8 mouse cellular contexts compared by ENCODE assay signal in genomic region chr11:80428381-80429008, GRCm38 (mm10). TPM values are rescaled to one million over a fixed set of nuclear protein-coding genes. Genes with fewer than 3 reads are reported as not detected.
A peak's percentile ranks its signal among the peaks of the same experiment; 100 is the strongest.
DNase-seq lines count a peak whose midpoint lies in the region; ATAC-seq and TF ChIP-seq lines count a peak whose summit lies in the region.

Psmd11 (plus strand) TSS chr11:80428615.

- peaks cover 17% of the 10 kb centered on the region for H3K36me3 ChIP-seq in embryonic facial prominence, embryonic 13.5 days
- H3K36me3 ChIP-seq in kidney, adult 2 months (ENCODE audit: control insufficient read depth, insufficient read depth, low read length): no peaks in the 10 kb centered on the region
- peaks cover 20% of the 10 kb centered on the region for H3K36me3 ChIP-seq in limb, embryonic 12.5 days
- H3K36me3 ChIP-seq in midbrain, embryonic 15.5 days (replicated peaks): peaks cover 16% of the 10 kb centered on the region
- peaks cover 6% of the 10 kb centered on the region for H3K36me3 ChIP-seq in spleen, adult 2 months (ENCODE audit: control insufficient read depth, insufficient read depth, low read length)

- H3K4me3 ChIP-seq in embryonic facial prominence, embryonic 13.5 days: peak within 1 kb of the TSS; percentile 99
- peak within 1 kb of the TSS; percentile 93 for H3K4me3 ChIP-seq in kidney, adult 2 months (ENCODE audit: insufficient read depth, low read depth, low read length)
- peak within 1 kb of the TSS; percentile 99 for H3K4me3 ChIP-seq in limb, embryonic 12.5 days (replicated peaks)
- H3K4me3 ChIP-seq in midbrain, embryonic 15.5 days: peak within 1 kb of the TSS; percentile 96
- peak within 1 kb of the TSS; percentile 94 for H3K4me3 ChIP-seq in spleen, adult 2 months (ENCODE audit: extremely low read depth, insufficient read depth, insufficient read length)

- DNase-seq in 3134 (ENCODE audit: extremely low read depth, insufficient read length, low spot score): peak; percentile 95
- DNase-seq in adrenal gland, postnatal 36 days: peak; percentile 96 to 98
- peak; percentile 96 to 98 for DNase-seq in heart, adult 18-20 months
- peak; percentile 97 for DNase-seq in kidney, adult 2 months
- DNase-seq in spleen, adult 2 months (ENCODE audit: low read depth in 1 of 2, low spot score in 2 of 2): peak; percentile 91 to 95

- peak; percentile 78 for TF ChIP-seq CTCF in kidney, adult 2 months (conservative IDR thresholded peaks at IDR 0.05; ENCODE audit: insufficient read depth, insufficient read length, low read depth, low read length)
- TF ChIP-seq CTCF in spleen, adult 2 months (IDR thresholded peaks at IDR 0.05; ENCODE audit: extremely low read depth, insufficient read depth, insufficient read length, insufficient replicate concordance): peak; percentile 66; the same call in 1 of the 2 replicates

- no peaks in the 10 kb centered on the region for H3K9me3 ChIP-seq in embryonic facial prominence, embryonic 13.5 days
- no peaks in the 10 kb centered on the region for H3K9me3 ChIP-seq in limb, embryonic 12.5 days
- no peaks in the 10 kb centered on the region for H3K9me3 ChIP-seq in midbrain, embryonic 15.5 days

- TF ChIP-seq POLR2A in kidney, adult 2 months (IDR thresholded peaks at IDR 0.05; ENCODE audit: low read depth, low read length): peak; percentile 73
- peak; percentile 64 for TF ChIP-seq POLR2A in spleen, adult 2 months (IDR thresholded peaks at IDR 0.05; ENCODE audit: low read depth, low read length)

- under 1% methylated on average over 58 of the region's 58 CpGs for WGBS in embryonic facial prominence, embryonic 13.5 days
- WGBS in kidney, adult 2 months: under 1% methylated on average over 58 of the region's 58 CpGs
- WGBS in limb, embryonic 12.5 days: under 1% methylated on average over 58 of the region's 58 CpGs
- under 1% methylated on average over 58 of the region's 58 CpGs for WGBS in midbrain, embryonic 15.5 days
- WGBS in spleen, adult 2 months: under 1% methylated on average over 57 of the region's 58 CpGs

- peak; percentile 99 for ATAC-seq in embryonic facial prominence, embryonic 13.5 days (ENCODE audit: insufficient number of reproducible peaks, insufficient read depth, low FRiP score, low TSS enrichment, low read depth)
- peak; percentile 95 for ATAC-seq in limb, embryonic 12.5 days (ENCODE audit: insufficient number of reproducible peaks, insufficient read depth, low FRiP score, low TSS enrichment, low read depth)
- ATAC-seq in midbrain, embryonic 15.5 days (replicated peaks): peak; percentile 99

- peak within 1 kb of the TSS; percentile 78 for H3K4me2 ChIP-seq in embryonic facial prominence, embryonic 13.5 days
- peak within 1 kb of the TSS; percentile 81 for H3K4me2 ChIP-seq in limb, embryonic 12.5 days
- peak within 1 kb of the TSS; percentile 76 for H3K4me2 ChIP-seq in midbrain, embryonic 15.5 days

- peak within 1 kb of the TSS; percentile 90 for H3K27ac ChIP-seq in embryonic facial prominence, embryonic 13.5 days
- peak within 1 kb of the TSS; percentile 75 for H3K27ac ChIP-seq in kidney, adult 2 months (ENCODE audit: insufficient read depth, low read depth, low read length)
- H3K27ac ChIP-seq in limb, embryonic 12.5 days: peak within 1 kb of the TSS; percentile 89
- H3K27ac ChIP-seq in midbrain, embryonic 15.5 days: peak within 1 kb of the TSS; percentile 90
- peak within 1 kb of the TSS; percentile 73 for H3K27ac ChIP-seq in spleen, adult 2 months (ENCODE audit: insufficient read depth, low read length)

- no peaks in the 10 kb centered on the region for H3K27me3 ChIP-seq in embryonic facial prominence, embryonic 13.5 days
- H3K27me3 ChIP-seq in kidney, adult 2 months (replicated peaks; ENCODE audit: control insufficient read depth, insufficient read depth, low read length): no peaks in the 10 kb centered on the region
- no peaks in the 10 kb centered on the region for H3K27me3 ChIP-seq in limb, embryonic 12.5 days
- no peaks in the 10 kb centered on the region for H3K27me3 ChIP-seq in midbrain, embryonic 15.5 days (replicated peaks)
- H3K27me3 ChIP-seq in spleen, adult 2 months (ENCODE audit: control insufficient read depth, insufficient read depth, low read length): no peaks in the 10 kb centered on the region

- H3K4me1 ChIP-seq in embryonic facial prominence, embryonic 13.5 days: peaks cover 14% of the 10 kb centered on the region
- peaks cover 4% of the 10 kb centered on the region; the same call in 1 of the 2 replicates for H3K4me1 ChIP-seq in kidney, adult 2 months (ENCODE audit: control insufficient read depth, insufficient read depth, low read length)
- peaks cover 7% of the 10 kb centered on the region for H3K4me1 ChIP-seq in limb, embryonic 12.5 days (replicated peaks)
- peaks cover 17% of the 10 kb centered on the region for H3K4me1 ChIP-seq in midbrain, embryonic 15.5 days
- H3K4me1 ChIP-seq in spleen, adult 2 months (ENCODE audit: control insufficient read depth, insufficient read depth, insufficient read length): 0 out of 2 replicates have a peak, but pooled peaks cover 3% of the 10 kb centered on the region

- peak within 1 kb of the TSS; percentile 95 for H3K9ac ChIP-seq in embryonic facial prominence, embryonic 13.5 days
- H3K9ac ChIP-seq in limb, embryonic 12.5 days (replicated peaks): peak within 1 kb of the TSS; percentile 95
- H3K9ac ChIP-seq in midbrain, embryonic 15.5 days: peak within 1 kb of the TSS; percentile 84

RNA-seq across cellular contexts. Expression of gene Psmd11, which starts in this region (rescaled TPM):
- total RNA-seq in adrenal gland, postnatal 36 days (2021): 100 to 1,000 TPM; 159 to 167 TPM
- 288 and 317 TPM in 2 replicates for polyA plus RNA-seq in embryonic facial prominence, embryonic 13.5 days (2015; fragmentation: Nextera tagmentation; extraction: Ambion mirVana)
- total RNA-seq in heart, adult 18-20 months (2021): 100 to 1,000 TPM; 112 to 113 TPM
- 52.8 and 53.4 TPM in 2 replicates for polyA plus RNA-seq in kidney, adult 2 months (2012; rRNA removed)
- 313 and 325 TPM in 2 replicates for polyA plus RNA-seq in limb, embryonic 12.5 days (2016; fragmentation: Nextera tagmentation; extraction: Ambion mirVana)
- 273 and 278 TPM in 2 replicates for polyA plus RNA-seq in midbrain, embryonic 15.5 days (2015; fragmentation: Nextera tagmentation; extraction: Ambion mirVana)
- 21.3 and 36.0 TPM in 2 replicates for polyA plus RNA-seq in spleen, adult 2 months (2012; rRNA removed)

Comparison
In these comparisons a context has a peak if more than half of its experiments do, and no peak if none do; other contexts are left out.
1. Peak in every context shown above with its lines: DNase-seq, ATAC-seq, H3K4me3 ChIP-seq and H3K27ac ChIP-seq.